Mouse (Mus musculus): Measurements from ENCODE around the gene Prc1. TPM values are rescaled to one million over a fixed set of nuclear protein-coding genes. Genes with fewer than 3 reads are reported as not detected.

Prc1 gene
- polyA plus RNA-seq, 1 experiment from 2014 or later = 8.4 TPM

GRCm38 (mm10) chr7:80281646-80282045, 12.6 kb upstream of the Prc1 start:
- H3K9me3 ChIP-seq (ENCODE audit: low read length) = no peaks in the 10 kb centered on the region
- no peak for DNase-seq (ENCODE audit: low spot score)
- no peak for ATAC-seq
- H3K27me3 ChIP-seq (replicated peaks; ENCODE audit: insufficient read depth, low read length) = no peaks in the 10 kb centered on the region
- TF ChIP-seq EP300 (IDR thresholded peaks at IDR 0.05) = no peak
- no peak for TF ChIP-seq CTCF (IDR thresholded peaks at IDR 0.05)
- no peak overlapping the region for H3K27ac ChIP-seq (ENCODE audit: low read length)
- H3K36me3 ChIP-seq (ENCODE audit: insufficient read depth, low read length) = peaks cover 12% of the 10 kb centered on the region; the same call in 1 of the 2 replicates
- H3K4me1 ChIP-seq (ENCODE audit: insufficient read depth, low read depth, low read length) = no peaks in the 10 kb centered on the region
- H3K9ac ChIP-seq (replicated peaks; ENCODE audit: low read depth) = no peak overlapping the region
- WGBS = 83% methylated on average over 3 of the region's 3 CpGs
- no peak overlapping the region for H3K4me3 ChIP-seq (ENCODE audit: low read depth, low read length)
- H3K4me2 ChIP-seq (replicated peaks; ENCODE audit: low read depth, low read length) = no peak overlapping the region

- ATAC-seq = no peak
- Histone ChIP-seq H3K4me3 (ENCODE audit: low read depth, low read length) (no peak overlapping the region), H3K4me1 (ENCODE audit: insufficient read depth, low read depth, low read length) (no peaks in the 10 kb centered on the region), H3K27me3 (replicated peaks; ENCODE audit: insufficient read depth, low read length) (no peaks in the 10 kb centered on the region), H3K9ac (replicated peaks; ENCODE audit: low read depth) (no peak overlapping the region), H3K4me2 (replicated peaks; ENCODE audit: low read depth, low read length) (no peak overlapping the region), H3K9me3 (ENCODE audit: low read length) (no peaks in the 10 kb centered on the region), H3K36me3 (ENCODE audit: insufficient read depth, low read length) (0 out of 2 replicates have a peak, but pooled peaks cover 11% of the 10 kb centered on the region), H3K27ac (ENCODE audit: low read length) (no peak overlapping the region)
- TF ChIP-seq EP300 (IDR thresholded peaks at IDR 0.05) = no peak
- TF ChIP-seq CTCF (IDR thresholded peaks at IDR 0.05) = no peak
- no peak for DNase-seq (ENCODE audit: low spot score)
- 94% methylated on average over 3 of the region's 3 CpGs for whole genome bisulfite sequencing
These were observed 10.9 kb upstream of the Prc1 start for GRCm38 (mm10) chr7:80283226-80283918.

GRCm38 (mm10) chr7:80284391-80284790, 9.9 kb upstream of the Prc1 start:
- ATAC-seq (peak; percentile 77), DNase-seq (ENCODE audit: low spot score) (peak; percentile 77)
- Histone ChIP-seq H3K4me3 (ENCODE audit: low read depth, low read length) (no peak overlapping the region), H3K9ac (replicated peaks; ENCODE audit: low read depth) (no peak overlapping the region), H3K36me3 (ENCODE audit: insufficient read depth, low read length) (0 out of 2 replicates have a peak, but pooled peaks cover 12% of the 10 kb centered on the region), H3K9me3 (ENCODE audit: low read length) (no peaks in the 10 kb centered on the region), H3K27ac (ENCODE audit: low read length) (no peak overlapping the region), H3K4me2 (replicated peaks; ENCODE audit: low read depth, low read length) (no peak overlapping the region), H3K4me1 (ENCODE audit: insufficient read depth, low read depth, low read length) (no peaks in the 10 kb centered on the region), H3K27me3 (replicated peaks; ENCODE audit: insufficient read depth, low read length) (no peaks in the 10 kb centered on the region)
- no peak for TF ChIP-seq EP300 (IDR thresholded peaks at IDR 0.05)
- TF ChIP-seq CTCF (IDR thresholded peaks at IDR 0.05) = no peak
- WGBS = 59% methylated on average over 5 of the region's 5 CpGs

- 0 out of 2 replicates have a peak, but pooled peaks cover 12% of the 10 kb centered on the region for H3K36me3 ChIP-seq (ENCODE audit: insufficient read depth, low read length)
These were observed 8.5 kb upstream of the Prc1 start for GRCm38 (mm10) chr7:80285725-80286124.

GRCm38 (mm10) chr7:80287736-80288135, 6.5 kb upstream of the Prc1 start:
- H3K36me3 ChIP-seq (ENCODE audit: insufficient read depth, low read length) = 0 out of 2 replicates have a peak, but pooled peaks cover 12% of the 10 kb centered on the region
- TF ChIP-seq EP300 (IDR thresholded peaks at IDR 0.05) = no peak
- TF ChIP-seq CTCF (IDR thresholded peaks at IDR 0.05) = no peak

More at GRCm38 (mm10) chr7:80285725-80286124, 8.5 kb upstream of the Prc1 start:
- no peak overlapping the region for H3K9ac ChIP-seq (replicated peaks; ENCODE audit: low read depth)
- WGBS = 94% methylated on average over 6 of the region's 6 CpGs
- H3K4me1 ChIP-seq (ENCODE audit: insufficient read depth, low read depth, low read length) = no peaks in the 10 kb centered on the region
- no peak for ATAC-seq
- no peak for DNase-seq (ENCODE audit: low spot score)
- H3K4me3 ChIP-seq (ENCODE audit: low read depth, low read length) = no peak overlapping the region
- no peaks in the 10 kb centered on the region for H3K9me3 ChIP-seq (ENCODE audit: low read length)
- no peaks in the 10 kb centered on the region for H3K27me3 ChIP-seq (replicated peaks; ENCODE audit: insufficient read depth, low read length)
- H3K4me2 ChIP-seq (replicated peaks; ENCODE audit: low read depth, low read length) = no peak overlapping the region
- TF ChIP-seq EP300 (IDR thresholded peaks at IDR 0.05) (no peak), CTCF (IDR thresholded peaks at IDR 0.05) (no peak)
- no peak overlapping the region for H3K27ac ChIP-seq (ENCODE audit: low read length)

GRCm38 (mm10) chr7:80294764-80295648, 756 bp downstream of the Prc1 start:
- no peaks in the 10 kb centered on the region for H3K9me3 ChIP-seq (ENCODE audit: low read length)
- ATAC-seq (peak; percentile 53), DNase-seq (ENCODE audit: low spot score) (peak; percentile 50)
- H3K27me3 ChIP-seq (replicated peaks; ENCODE audit: insufficient read depth, low read length) = no peaks in the 10 kb centered on the region
- WGBS = 4% methylated on average over 37 of the region's 37 CpGs
- peak overlapping the region; percentile 62 for H3K4me3 ChIP-seq (ENCODE audit: low read depth, low read length)
- 0 out of 2 replicates have a peak overlapping the region, but pooled peaks have one; percentile 6 for H3K27ac ChIP-seq (ENCODE audit: low read length)
- TF ChIP-seq EP300 (IDR thresholded peaks at IDR 0.05) = no peak
- no peak for TF ChIP-seq CTCF (IDR thresholded peaks at IDR 0.05)
- peak overlapping the region; percentile 40 for H3K9ac ChIP-seq (replicated peaks; ENCODE audit: low read depth)
- H3K36me3 ChIP-seq (ENCODE audit: insufficient read depth, low read length) = no peaks in the 10 kb centered on the region
- H3K4me2 ChIP-seq (replicated peaks; ENCODE audit: low read depth, low read length) = peak overlapping the region; percentile 84
- H3K4me1 ChIP-seq (ENCODE audit: insufficient read depth, low read depth, low read length) = no peaks in the 10 kb centered on the region; the same call in 1 of the 2 replicates

More at GRCm38 (mm10) chr7:80287736-80288135, 6.5 kb upstream of the Prc1 start:
- Histone ChIP-seq H3K9ac (replicated peaks; ENCODE audit: low read depth) (no peak overlapping the region), H3K27ac (ENCODE audit: low read length) (no peak overlapping the region), H3K4me2 (replicated peaks; ENCODE audit: low read depth, low read length) (no peak overlapping the region), H3K27me3 (replicated peaks; ENCODE audit: insufficient read depth, low read length) (no peaks in the 10 kb centered on the region), H3K4me1 (ENCODE audit: insufficient read depth, low read depth, low read length) (no peaks in the 10 kb centered on the region), H3K4me3 (ENCODE audit: low read depth, low read length) (no peak overlapping the region), H3K9me3 (ENCODE audit: low read length) (no peaks in the 10 kb centered on the region)
- DNase-seq (ENCODE audit: low spot score) = no peak
- WGBS = 82% methylated on average over 10 of the region's 10 CpGs
- no peak for ATAC-seq
